In genomic region chr2:44123246-44123645, GRCm38 (mm10) we compare ENCODE assay signal across 23 mouse cellular contexts.
"Had no signal": no experiment of that assay in that cellular context is flagged by ENCODE, and none has a peak within 500 bp of the region (broad histone marks: within the 10 kb centered on the region; RNA-seq: fewer than 3 reads in every experiment).

No protein-coding gene starts in this region.

- H3K4me2 ChIP-seq: heart, embryonic 11.5 days; heart, embryonic 13.5 days; heart, embryonic 15.5 days; hindbrain, embryonic 13.5 days; hindbrain, embryonic 15.5 days; limb, embryonic 12.5 days had no signal

- H3K9ac ChIP-seq: forebrain, postnatal 0 days; heart, embryonic 13.5 days; heart, embryonic 15.5 days; hindbrain, embryonic 13.5 days; hindbrain, embryonic 15.5 days; limb, embryonic 12.5 days had no signal

- H3K36me3 ChIP-seq: heart, embryonic 13.5 days; heart, embryonic 15.5 days; hindbrain, embryonic 13.5 days; hindbrain, embryonic 15.5 days; limb, embryonic 12.5 days had no signal

- ATAC-seq: forebrain, postnatal 0 days; hindbrain, postnatal 0 days; intestine, embryonic 16.5 days had no signal

- H3K27ac ChIP-seq: heart, adult 2 months; heart, embryonic 13.5 days; heart, embryonic 15.5 days; hindbrain, embryonic 13.5 days; hindbrain, embryonic 15.5 days; hindbrain, postnatal 0 days; limb, embryonic 12.5 days had no signal

- H3K27me3 ChIP-seq: heart, embryonic 13.5 days; heart, embryonic 15.5 days; hindbrain, embryonic 13.5 days; hindbrain, embryonic 15.5 days; limb, embryonic 12.5 days had no signal

- H3K4me1 ChIP-seq: heart, embryonic 13.5 days; heart, embryonic 15.5 days; hindbrain, embryonic 13.5 days; hindbrain, embryonic 15.5 days had no signal

- H3K4me3 ChIP-seq: heart, adult 2 months; heart, embryonic 13.5 days; heart, embryonic 15.5 days; hindbrain, embryonic 13.5 days; hindbrain, embryonic 15.5 days; limb, embryonic 12.5 days had no signal

- H3K9me3 ChIP-seq: heart, embryonic 13.5 days; heart, embryonic 15.5 days; hindbrain, embryonic 13.5 days; hindbrain, embryonic 15.5 days; limb, embryonic 12.5 days had no signal

- DNase-seq: forebrain, postnatal 0 days; gastrocnemius, postnatal 14 days; gastrocnemius, postnatal 36 days; heart, adult 11 months; heart, adult 2 months; heart, postnatal 14 days; heart, postnatal 36 days; kidney, adult 11 months; kidney, adult 2 months; kidney, adult 9 months; kidney, postnatal 14 days; kidney, postnatal 36 days; layer of hippocampus, adult 9-11 months; layer of hippocampus, postnatal 36 days; left cerebral cortex, postnatal 4 days had no signal
